Mouse (Mus musculus) CH12.LX (cell line): ENCODE data around the gene Shc2.

Source experiments
- CHD1 ChIP-seq: IDR thresholded peaks from 2 replicates; pipeline ENCODE4 v1.6.1; 2012; ENCODE audit warnings: low read depth, low read length, improper control_type of control experiment, inconsistent platforms
- CTCF ChIP-seq, 2 experiments: IDR thresholded peaks in 1 of 2; conservative IDR thresholded peaks in 1 of 2; 2 replicates each; pipeline ENCODE4 v1.5.1; 2011 to 2012; ENCODE audit warnings: low read depth in 2 of 2, low read length in 2 of 2, improper control_type of control experiment in 1 of 2, inconsistent platforms in 1 of 2, mild to moderate bottlenecking in 1 of 2, moderate library complexity in 1 of 2
- MAZ ChIP-seq: IDR thresholded peaks from 2 replicates; pipeline ENCODE4 v1.6.1; 2012; ENCODE audit warnings: low read depth, mild to moderate bottlenecking, inconsistent platforms, low read length, improper control_type of control experiment, moderate library complexity
- POLR2A ChIP-seq: IDR thresholded peaks from 2 replicates; pipeline ENCODE4 v1.6.1; 2011; ENCODE audit warnings: low read depth, mild to moderate bottlenecking, improper control_type of control experiment, low read length
- ZMIZ1 ChIP-seq: IDR thresholded peaks from 2 replicates; pipeline ENCODE4 v1.6.1; 2012; ENCODE audit warnings: low read depth, mild to moderate bottlenecking, inconsistent platforms, low read length, improper control_type of control experiment

DNA sequence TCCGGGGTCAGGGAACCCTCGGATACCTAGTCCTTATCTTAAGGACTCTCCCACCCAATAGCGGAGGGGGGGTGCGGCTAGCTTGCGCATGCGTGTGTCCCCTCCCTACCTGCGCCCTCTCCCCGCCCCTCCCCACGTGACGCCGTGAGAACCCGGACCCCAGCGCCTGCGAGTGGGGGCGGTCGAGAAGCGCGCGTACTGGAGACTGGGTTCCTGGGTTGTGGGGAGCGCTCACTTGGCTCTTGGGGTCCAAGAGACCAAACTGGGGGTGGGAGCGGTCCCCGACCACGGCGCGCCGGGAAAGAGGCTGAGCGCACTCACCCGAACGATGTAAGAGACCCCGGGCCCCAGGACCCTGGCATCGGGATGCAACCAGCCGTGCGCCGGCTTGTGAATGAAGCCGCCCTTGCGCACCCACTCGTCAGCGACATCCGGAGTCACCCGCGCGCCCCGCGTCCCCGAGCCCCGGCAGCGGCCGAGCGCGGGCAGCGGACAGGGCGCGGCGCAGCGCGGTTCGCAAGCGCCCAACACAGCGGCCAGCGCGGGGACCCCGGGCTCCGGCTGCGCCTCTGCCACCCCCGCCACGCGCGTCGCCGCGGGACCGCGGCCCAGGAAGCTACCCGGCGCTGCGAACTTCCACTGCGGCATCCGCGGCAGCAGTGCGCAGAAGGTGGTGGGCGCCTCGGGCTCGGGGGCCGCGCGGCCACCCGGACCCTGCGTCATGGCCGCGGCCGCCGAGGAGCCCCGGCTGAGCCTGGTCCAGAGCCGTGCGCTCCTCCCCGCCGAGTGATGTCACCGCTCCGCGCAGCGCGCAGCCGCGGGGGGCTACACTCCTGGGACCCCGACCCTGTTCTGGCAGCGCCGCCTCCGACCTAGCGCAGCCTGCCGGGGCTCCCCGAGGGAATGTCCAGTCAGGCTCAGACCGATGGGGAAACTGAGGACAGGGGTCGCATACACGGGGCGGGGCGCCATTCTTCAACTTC, at the start of gene Shc2:
- no peak for TF ChIP-seq MAZ
- TF ChIP-seq CTCF (conservative IDR thresholded peaks at IDR 0.05 in 1 of 2, IDR thresholded peaks at IDR 0.05 in 1 of 2; ENCODE audit: low read depth in 2 of 2, low read length in 2 of 2): no peak
- no peak for TF ChIP-seq CHD1
- TF ChIP-seq POLR2A: no peak
- no peak for TF ChIP-seq ZMIZ1
